ENCODE assay signal across 10 mouse cellular contexts in genomic region chr3:122466100-122466730, GRCm38 (mm10).
A peak's percentile ranks its signal among the peaks of the same experiment; 100 is the strongest.
DNase-seq lines count a peak whose midpoint lies in the region; ATAC-seq lines count a peak whose summit lies in the region.
"Had no signal": no experiment of that assay in that cellular context is flagged by ENCODE, and none has a peak within 500 bp of the region (broad histone marks: within the 10 kb centered on the region; RNA-seq: fewer than 3 reads in every experiment).

No protein-coding gene starts in this region.

- peaks cover 23% of the 10 kb centered on the region for H3K4me1 ChIP-seq in midbrain, embryonic 11.5 days (ENCODE audit: control insufficient read depth, insufficient read depth, low read length)
- peaks cover 16% of the 10 kb centered on the region for H3K4me1 ChIP-seq in midbrain, embryonic 16.5 days (ENCODE audit: control insufficient read depth, insufficient read depth, low read length)
- H3K4me1 ChIP-seq in liver, embryonic 11.5 days (replicated peaks; ENCODE audit: control insufficient read depth, insufficient read depth, low read length): 0 out of 2 replicates have a peak, but pooled peaks cover 2% of the 10 kb centered on the region

- ATAC-seq in midbrain, embryonic 11.5 days (ENCODE audit: low FRiP score): no peak
- ATAC-seq in midbrain, embryonic 16.5 days: no peak
- ATAC-seq in liver, embryonic 11.5 days (replicated peaks; ENCODE audit: low FRiP score): peak; percentile 49

- 54% methylated on average over 9 of the region's 9 CpGs for WGBS in midbrain, embryonic 11.5 days
- WGBS in midbrain, embryonic 16.5 days: 48% methylated on average over 9 of the region's 9 CpGs
- WGBS in liver, embryonic 11.5 days: 44% methylated on average over 9 of the region's 9 CpGs

- no peak overlapping the region for H3K4me2 ChIP-seq in midbrain, embryonic 11.5 days
- H3K4me2 ChIP-seq in midbrain, embryonic 16.5 days (ENCODE audit: low read length): no peak overlapping the region
- H3K4me2 ChIP-seq in liver, embryonic 11.5 days: no peak overlapping the region
- H3K4me2 ChIP-seq: heart, embryonic 15.5 days; neural tube, embryonic 12.5 days had no signal

- H3K9ac ChIP-seq in midbrain, embryonic 11.5 days (ENCODE audit: low read length): no peak overlapping the region
- H3K9ac ChIP-seq in midbrain, embryonic 16.5 days (ENCODE audit: low read depth, low read length): no peak overlapping the region
- no peak overlapping the region for H3K9ac ChIP-seq in liver, embryonic 11.5 days (ENCODE audit: low read depth, low read length)
- H3K9ac ChIP-seq: heart, embryonic 15.5 days; neural tube, embryonic 12.5 days had no signal

- no peaks in the 10 kb centered on the region for H3K27me3 ChIP-seq in midbrain, embryonic 11.5 days (ENCODE audit: control insufficient read depth, insufficient read depth, low read length)
- no peaks in the 10 kb centered on the region for H3K27me3 ChIP-seq in midbrain, embryonic 16.5 days (ENCODE audit: control insufficient read depth, insufficient read depth, low read depth, low read length)
- H3K27me3 ChIP-seq in liver, embryonic 11.5 days (replicated peaks; ENCODE audit: control insufficient read depth, insufficient read depth, low read length): no peaks in the 10 kb centered on the region
- H3K27me3 ChIP-seq: neural tube, embryonic 12.5 days had no signal

- H3K4me3 ChIP-seq in midbrain, embryonic 11.5 days (ENCODE audit: low read depth, low read length): no peak overlapping the region
- no peak overlapping the region for H3K4me3 ChIP-seq in midbrain, embryonic 16.5 days (ENCODE audit: low read depth, low read length)
- H3K4me3 ChIP-seq in liver, embryonic 11.5 days (ENCODE audit: low read depth, low read length): no peak overlapping the region
- H3K4me3 ChIP-seq: heart, embryonic 15.5 days; neural tube, embryonic 12.5 days had no signal

- no peak overlapping the region for H3K27ac ChIP-seq in midbrain, embryonic 11.5 days (ENCODE audit: low read depth, low read length)
- no peak overlapping the region for H3K27ac ChIP-seq in midbrain, embryonic 16.5 days (ENCODE audit: low read length)
- H3K27ac ChIP-seq in liver, embryonic 11.5 days (ENCODE audit: low read depth, low read length): no peak overlapping the region
- H3K27ac ChIP-seq: heart, embryonic 15.5 days; neural tube, embryonic 12.5 days had no signal

- intact Hi-C loops in gastrocnemius, postnatal 14 days (cut with DNase I; ENCODE audit: low total_unique reads): no loop called here

- no peaks in the 10 kb centered on the region for H3K9me3 ChIP-seq in midbrain, embryonic 11.5 days (ENCODE audit: control insufficient read depth, low read length)
- H3K9me3 ChIP-seq in midbrain, embryonic 16.5 days (replicated peaks; ENCODE audit: control insufficient read depth, low read length, poor library complexity, severe bottlenecking): no peaks in the 10 kb centered on the region
- no peaks in the 10 kb centered on the region for H3K9me3 ChIP-seq in liver, embryonic 11.5 days (ENCODE audit: control insufficient read depth, low read length)
- H3K9me3 ChIP-seq: heart, embryonic 15.5 days; neural tube, embryonic 12.5 days had no signal

- H3K36me3 ChIP-seq in midbrain, embryonic 11.5 days (ENCODE audit: control insufficient read depth, insufficient read depth, low read length): no peaks in the 10 kb centered on the region
- no peaks in the 10 kb centered on the region for H3K36me3 ChIP-seq in midbrain, embryonic 16.5 days (ENCODE audit: control insufficient read depth, insufficient read depth, low read length)
- H3K36me3 ChIP-seq in liver, embryonic 11.5 days (ENCODE audit: control insufficient read depth, insufficient read depth, low read length): no peaks in the 10 kb centered on the region
- H3K36me3 ChIP-seq: heart, embryonic 15.5 days; neural tube, embryonic 12.5 days had no signal

- DNase-seq in adrenal gland, postnatal 10 days: peak; percentile 62
- no peak for DNase-seq in adrenal gland, postnatal 25 days
- DNase-seq in midbrain, embryonic 11.5 days (ENCODE audit: low spot score, missing footprints): peak; percentile 90
- peak; percentile 38 for DNase-seq in c-Kit-positive CD71-positive TER-119-negative erythroid progenitor cells, embryonic 14.5 days (ENCODE audit: low read depth)
- peak; percentile 44 for DNase-seq in gastrocnemius, postnatal 14 days
- no peak for DNase-seq in liver, embryonic 11.5 days (ENCODE audit: low spot score)
- peak; percentile 45 for DNase-seq in retina, postnatal 7 days (ENCODE audit: low read depth, low spot score)

Comparison
In these comparisons a context has a peak if more than half of its experiments do, and no peak if none do; other contexts are left out.
1. DNase-seq: peak in adrenal gland, postnatal 10 days (single experiment), midbrain, embryonic 11.5 days (single experiment), c-Kit-positive CD71-positive TER-119-negative erythroid progenitor cells, embryonic 14.5 days (single experiment), gastrocnemius, postnatal 14 days (single experiment) and retina, postnatal 7 days (single experiment); none in adrenal gland, postnatal 25 days (single experiment) and liver, embryonic 11.5 days (single experiment).